8 mouse cellular contexts compared by ENCODE assay signal in genomic region chr1:28214243-28215038, GRCm38 (mm10).
DNase-seq lines count a peak whose midpoint lies in the region; ATAC-seq and TF ChIP-seq lines count a peak whose summit lies in the region.

No protein-coding gene starts in this region.

- H3K4me1 ChIP-seq in hindbrain, postnatal 0 days (ENCODE audit: insufficient read depth, low read length), result no peaks in the 10 kb centered on the region
- H3K4me1 ChIP-seq in midbrain, embryonic 15.5 days, result no peaks in the 10 kb centered on the region
- no peaks in the 10 kb centered on the region for H3K4me1 ChIP-seq in lung, postnatal 0 days (ENCODE audit: insufficient read depth, low read depth, low read length)

- peak overlapping the region; percentile 26 for H3K27ac ChIP-seq in hindbrain, postnatal 0 days
- H3K27ac ChIP-seq in midbrain, embryonic 15.5 days, result no peak overlapping the region
- no peak overlapping the region for H3K27ac ChIP-seq in lung, postnatal 0 days (ENCODE audit: low read length)

- H3K27me3 ChIP-seq in hindbrain, postnatal 0 days (ENCODE audit: insufficient read depth, low read length), result no peaks in the 10 kb centered on the region
- no peaks in the 10 kb centered on the region for H3K27me3 ChIP-seq in midbrain, embryonic 15.5 days (replicated peaks)
- H3K27me3 ChIP-seq in lung, postnatal 0 days (replicated peaks; ENCODE audit: insufficient read depth, low read length), result no peaks in the 10 kb centered on the region

- WGBS in hindbrain, postnatal 0 days, result 33% methylated on average over 2 of the region's 2 CpGs
- 58% methylated on average over 2 of the region's 2 CpGs for WGBS in midbrain, embryonic 15.5 days
- WGBS in lung, postnatal 0 days, result 46% methylated on average over 2 of the region's 2 CpGs

- no peak for TF ChIP-seq EP300 in lung, postnatal 0 days (IDR thresholded peaks at IDR 0.05)

- no peak overlapping the region for H3K4me3 ChIP-seq in hindbrain, postnatal 0 days (ENCODE audit: low read length)
- no peak overlapping the region for H3K4me3 ChIP-seq in midbrain, embryonic 15.5 days
- no peak overlapping the region for H3K4me3 ChIP-seq in lung, postnatal 0 days (ENCODE audit: low read depth, low read length)

- H3K36me3 ChIP-seq in hindbrain, postnatal 0 days (ENCODE audit: insufficient read depth, low read length), result no peaks in the 10 kb centered on the region
- H3K36me3 ChIP-seq in midbrain, embryonic 15.5 days (replicated peaks), result no peaks in the 10 kb centered on the region
- H3K36me3 ChIP-seq in lung, postnatal 0 days (ENCODE audit: insufficient read depth, low read length), result no peaks in the 10 kb centered on the region

- peak; percentile 96 for ATAC-seq in hindbrain, postnatal 0 days
- peak; percentile 80; the same call in 1 of the 2 replicates for ATAC-seq in midbrain, embryonic 15.5 days (replicated peaks)
- ATAC-seq in CD4-positive, CD25-positive, alpha-beta regulatory T cell, adult 4 months, result no peak
- no peak for ATAC-seq in lung, postnatal 0 days
- no peak for ATAC-seq in megakaryocyte progenitor cell, adult 5-6 weeks (replicated peaks; ENCODE audit: poor library complexity)

- no peak for TF ChIP-seq CTCF in hindbrain, postnatal 0 days (IDR thresholded peaks at IDR 0.05; ENCODE audit: low read depth)
- TF ChIP-seq CTCF in lung, postnatal 0 days (IDR thresholded peaks at IDR 0.05), result no peak

- no peaks in the 10 kb centered on the region for H3K9me3 ChIP-seq in hindbrain, postnatal 0 days (ENCODE audit: low read length)
- H3K9me3 ChIP-seq in midbrain, embryonic 15.5 days, result no peaks in the 10 kb centered on the region
- no peaks in the 10 kb centered on the region for H3K9me3 ChIP-seq in lung, postnatal 0 days (ENCODE audit: low read length)

- H3K4me2 ChIP-seq in hindbrain, postnatal 0 days (ENCODE audit: low read depth, low read length), result no peak overlapping the region
- H3K4me2 ChIP-seq in midbrain, embryonic 15.5 days, result no peak overlapping the region
- H3K4me2 ChIP-seq in lung, postnatal 0 days (replicated peaks; ENCODE audit: low read depth, low read length), result no peak overlapping the region

- H3K9ac ChIP-seq in hindbrain, postnatal 0 days (replicated peaks; ENCODE audit: low read length), result no peak overlapping the region
- H3K9ac ChIP-seq in midbrain, embryonic 15.5 days, result no peak overlapping the region
- no peak overlapping the region for H3K9ac ChIP-seq in lung, postnatal 0 days (replicated peaks; ENCODE audit: low read depth)

- peak; percentile 12 for DNase-seq in embryo, embryonic 11 days
- no peak for DNase-seq in embryo, embryonic 10 days (ENCODE audit: low spot score)
- DNase-seq in cerebellum, adult 8-10 months, result peak; percentile 82
- DNase-seq in hindbrain, postnatal 0 days (ENCODE audit: low spot score), result peak; percentile 65
- no peak for DNase-seq in lung, postnatal 0 days (ENCODE audit: low spot score)

Comparison
In these comparisons a context has a peak if more than half of its experiments do, and no peak if none do; other contexts are left out.
1. DNase-seq: peak in embryo, embryonic 11 days (single experiment), cerebellum, adult 8-10 months (single experiment) and hindbrain, postnatal 0 days (single experiment); none in embryo, embryonic 10 days (single experiment) and lung, postnatal 0 days (single experiment).
2. ATAC-seq: peak in hindbrain, postnatal 0 days (single experiment) and midbrain, embryonic 15.5 days (single experiment); none in CD4-positive, CD25-positive, alpha-beta regulatory T cell, adult 4 months (single experiment), lung, postnatal 0 days (single experiment) and megakaryocyte progenitor cell, adult 5-6 weeks (single experiment).